Mouse (Mus musculus): ENCODE data around the gene Mlx.

Mlx gene

DNA sequence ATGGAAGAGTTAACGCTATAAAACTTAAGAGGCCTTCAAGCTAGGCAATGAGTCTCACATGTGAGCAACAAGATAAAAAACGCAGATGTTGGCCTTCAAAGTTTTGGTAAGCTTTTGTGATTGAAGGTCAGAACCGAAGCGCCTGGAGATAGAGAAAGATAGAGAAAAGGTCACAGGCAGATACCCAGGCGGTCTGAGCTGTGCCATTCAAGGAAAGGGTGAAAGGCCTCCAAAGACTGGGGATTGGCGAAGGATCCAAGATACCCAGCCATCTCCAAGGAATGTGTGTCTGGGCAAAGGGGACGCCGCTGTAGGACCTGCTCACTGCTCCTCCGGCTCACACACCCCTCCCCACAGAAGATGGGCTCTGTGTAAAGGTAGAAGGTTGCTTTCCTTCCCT is 22.1 kb upstream of the Mlx start:
- no peak for DNase-seq (ENCODE audit: low read depth, low spot score)

DNA sequence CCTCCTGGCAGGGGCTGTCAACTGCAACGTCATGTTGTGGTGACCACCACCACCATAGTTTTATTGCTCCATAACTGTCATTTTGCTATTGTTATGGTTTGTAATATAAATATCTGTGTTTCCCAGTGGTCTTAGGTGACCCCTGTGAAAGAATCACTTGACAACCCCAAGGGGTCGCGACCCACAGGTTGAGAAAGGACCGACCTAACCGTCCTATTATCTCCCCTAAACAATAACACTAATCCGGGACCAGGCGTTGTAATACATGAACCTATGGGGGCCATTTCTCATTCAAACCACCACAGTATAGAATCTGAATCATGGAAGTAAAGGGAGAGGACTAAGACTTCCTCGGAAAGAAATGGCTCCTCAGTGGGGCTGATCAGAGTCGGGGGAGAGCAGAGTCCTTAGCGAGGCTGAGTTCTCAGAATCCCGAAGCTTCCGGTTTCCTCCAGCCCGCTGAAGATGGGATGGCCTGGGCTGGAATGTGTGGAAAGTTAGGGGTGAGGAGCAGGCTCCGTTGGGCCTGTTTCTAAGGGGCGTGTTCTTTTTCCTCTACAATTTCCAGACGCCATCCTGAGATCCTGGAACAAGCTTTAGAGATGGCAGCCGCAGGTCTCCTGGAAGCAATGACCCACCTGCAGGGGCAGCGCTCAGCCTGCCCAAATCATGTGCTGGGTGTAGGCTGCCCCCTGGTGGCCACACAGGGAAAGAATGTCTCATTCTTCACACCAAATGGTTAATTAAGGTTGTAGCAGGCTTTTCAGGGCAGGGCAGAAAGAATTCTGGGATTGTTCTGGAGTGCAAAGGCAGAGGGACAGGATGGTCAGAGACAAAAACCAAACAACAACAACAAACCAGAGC is 20.3 kb upstream of the Mlx start:
- DNase-seq (ENCODE audit: low read depth, low spot score) = peak; percentile 83

DNA sequence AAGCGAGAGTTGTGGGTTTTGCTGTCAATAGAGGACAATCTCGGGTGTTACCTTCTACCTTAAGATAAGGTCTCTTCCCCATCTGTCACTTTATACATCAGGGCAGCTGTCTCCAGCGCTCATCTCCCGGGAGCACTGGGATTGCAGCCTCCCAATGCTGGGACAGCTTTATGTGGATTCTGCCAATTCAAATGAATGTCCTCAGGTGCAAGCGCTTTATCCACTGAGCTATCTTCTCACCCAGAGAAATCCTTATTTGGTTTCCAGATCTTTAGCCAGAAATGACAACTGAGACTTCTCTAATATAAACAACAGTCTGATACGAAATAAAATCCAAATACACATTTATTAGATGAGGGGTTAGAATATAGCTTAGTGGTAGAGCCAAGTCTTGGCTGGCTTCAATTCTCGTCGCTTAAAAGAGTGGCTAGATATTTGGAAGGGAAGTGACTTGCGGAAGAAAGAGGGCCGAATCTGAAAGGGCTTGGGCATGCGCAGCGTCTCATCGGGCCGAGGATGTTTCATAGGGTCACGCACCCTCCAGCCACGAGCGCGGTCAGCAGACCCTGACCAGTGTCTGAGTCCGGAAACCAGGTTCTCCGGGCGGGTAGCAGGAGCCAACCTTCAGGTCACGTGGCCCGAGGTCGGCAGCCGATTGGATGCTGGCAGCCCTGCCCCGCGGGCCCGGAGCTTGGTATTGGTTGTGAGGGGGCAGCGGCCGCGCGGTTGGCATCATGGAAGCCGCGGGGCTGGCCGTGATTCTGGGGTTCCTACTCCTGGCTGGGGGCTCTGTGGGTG is 17.5 kb upstream of the Mlx start, which contains the start of gene Naglu:
Naglu (plus strand) TSS at position 622 of the 798 bp plus-strand sequence.
- peak; percentile 94 for DNase-seq (ENCODE audit: low read depth, low spot score)

DNA sequence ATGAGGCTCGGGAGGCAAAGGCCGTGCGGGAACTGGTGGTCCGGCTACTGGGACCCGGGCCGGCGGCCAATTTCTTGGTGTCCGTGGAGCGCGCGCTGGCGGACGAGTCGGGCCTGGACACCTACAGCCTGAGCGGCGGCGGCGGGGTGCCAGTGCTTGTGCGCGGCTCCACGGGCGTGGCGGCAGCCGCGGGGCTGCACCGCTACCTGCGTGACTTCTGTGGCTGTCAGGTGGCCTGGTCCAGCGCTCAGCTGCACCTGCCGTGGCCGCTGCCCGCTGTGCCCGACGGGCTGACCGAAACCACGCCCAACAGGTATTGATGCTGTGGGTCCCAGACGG is 16.9 kb upstream of the Mlx start:
- no peak for DNase-seq (ENCODE audit: low read depth, low spot score)

DNA sequence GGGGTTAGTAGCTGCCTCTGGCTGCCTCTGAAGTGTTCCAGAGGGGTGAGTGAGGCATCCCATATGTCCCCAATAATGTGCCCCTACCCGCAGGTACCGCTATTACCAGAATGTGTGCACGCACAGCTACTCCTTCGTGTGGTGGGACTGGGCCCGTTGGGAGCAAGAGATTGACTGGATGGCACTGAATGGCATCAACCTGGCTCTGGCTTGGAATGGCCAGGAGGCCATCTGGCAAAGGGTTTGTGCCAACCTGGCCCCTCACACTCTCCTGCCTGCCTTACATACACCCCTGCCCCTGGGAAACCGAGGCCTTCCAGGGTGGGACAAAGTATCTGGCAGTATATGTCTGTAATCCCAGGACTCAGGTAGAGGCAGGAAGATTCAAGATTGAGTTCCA is 16.1 kb upstream of the Mlx start:
- no peak for DNase-seq (ENCODE audit: low read depth, low spot score)

DNA sequence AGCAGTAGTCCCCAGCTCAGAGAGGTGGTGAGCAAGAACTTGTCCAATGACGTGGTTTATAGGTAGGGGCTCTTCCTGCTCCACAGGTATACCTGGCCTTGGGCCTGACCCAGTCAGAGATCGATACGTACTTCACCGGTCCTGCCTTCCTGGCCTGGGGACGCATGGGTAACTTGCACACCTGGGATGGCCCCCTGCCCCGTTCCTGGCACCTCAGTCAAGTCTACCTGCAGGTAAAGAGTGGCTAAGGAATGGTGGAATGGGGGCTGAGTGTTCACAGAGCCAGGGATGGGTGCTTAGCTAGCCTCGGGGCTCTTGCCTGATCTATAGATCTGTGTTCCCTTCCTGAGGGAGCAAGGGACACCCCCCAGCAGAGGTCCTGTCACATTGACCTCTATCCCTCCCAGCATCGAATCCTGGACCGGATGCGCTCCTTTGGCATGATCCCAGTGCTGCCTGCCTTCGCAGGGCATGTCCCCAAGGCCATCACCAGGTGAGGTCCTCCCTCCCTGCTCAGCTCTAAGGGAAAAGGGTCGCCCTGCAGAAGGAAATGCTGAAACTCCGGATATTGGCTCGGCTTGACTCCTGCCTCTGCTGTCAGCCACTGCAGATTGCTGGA is 15.2 kb upstream of the Mlx start:
- no peak for DNase-seq (ENCODE audit: low read depth, low spot score)

DNA sequence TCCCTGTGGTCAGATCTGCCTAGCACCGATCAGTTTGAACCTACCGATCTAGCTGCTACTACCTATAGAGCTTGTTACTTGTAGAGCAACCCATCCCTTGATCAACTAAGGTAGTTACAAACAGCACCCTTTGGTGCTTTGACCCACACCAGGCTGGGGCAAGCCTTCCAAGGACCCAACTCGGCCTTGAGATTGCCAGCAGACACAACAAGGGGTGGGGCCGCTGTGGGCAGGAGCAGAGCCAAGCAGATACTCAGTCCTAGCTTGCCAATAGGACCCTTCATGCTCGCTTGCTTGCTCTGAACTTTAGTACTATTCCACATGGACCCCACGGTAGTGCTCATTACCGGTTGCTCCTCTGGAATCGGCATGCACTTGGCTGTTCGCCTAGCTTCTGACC is 9.0 kb upstream of the Mlx start, which contains the start of gene Hsd17b1:
Hsd17b1 (plus strand) TSS at position 291 of the 400 bp plus-strand sequence.
- no peak for DNase-seq (ENCODE audit: low read depth, low spot score)

DNA sequence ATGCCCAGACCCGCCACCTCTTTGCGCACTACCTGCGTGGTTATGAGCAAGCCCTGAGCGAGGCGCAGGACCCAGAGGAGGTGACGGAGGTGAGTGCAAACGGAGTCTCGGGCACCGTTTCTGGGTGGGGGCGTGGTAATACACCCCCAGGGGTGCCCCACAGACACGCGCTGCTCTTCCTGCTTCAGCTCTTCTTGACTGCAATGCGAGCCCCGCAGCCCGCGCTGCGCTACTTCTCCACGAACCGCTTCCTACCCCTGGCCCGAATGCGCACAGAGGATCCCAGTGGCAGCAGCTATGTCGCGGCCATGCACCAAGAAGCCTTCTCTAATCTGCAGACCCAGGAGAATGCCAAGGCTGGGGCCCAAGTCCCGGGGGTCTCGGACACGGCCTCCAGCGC is 7.3 kb upstream of the Mlx start:
- DNase-seq (ENCODE audit: low read depth, low spot score) = no peak

DNA sequence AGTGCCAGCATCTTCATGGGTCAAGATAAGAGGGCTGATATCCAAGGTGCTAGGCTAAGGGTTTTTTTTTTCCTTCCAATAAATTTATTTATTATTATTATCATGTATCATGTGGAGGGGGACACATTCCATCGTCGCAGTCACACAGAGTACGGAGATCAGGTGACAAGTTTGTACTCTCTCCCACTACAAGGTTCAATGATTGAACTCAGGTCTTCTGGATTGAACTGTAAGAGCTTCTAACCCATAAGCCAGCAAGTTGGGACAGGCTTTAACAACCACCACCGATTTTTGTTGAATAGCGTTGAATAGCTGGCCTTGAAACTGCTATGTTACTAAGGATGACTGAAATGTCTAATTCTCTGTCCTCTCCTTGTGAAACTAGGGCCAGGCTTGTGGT is 6.7 kb upstream of the Mlx start:
- no peak for DNase-seq (ENCODE audit: low read depth, low spot score)

DNA sequence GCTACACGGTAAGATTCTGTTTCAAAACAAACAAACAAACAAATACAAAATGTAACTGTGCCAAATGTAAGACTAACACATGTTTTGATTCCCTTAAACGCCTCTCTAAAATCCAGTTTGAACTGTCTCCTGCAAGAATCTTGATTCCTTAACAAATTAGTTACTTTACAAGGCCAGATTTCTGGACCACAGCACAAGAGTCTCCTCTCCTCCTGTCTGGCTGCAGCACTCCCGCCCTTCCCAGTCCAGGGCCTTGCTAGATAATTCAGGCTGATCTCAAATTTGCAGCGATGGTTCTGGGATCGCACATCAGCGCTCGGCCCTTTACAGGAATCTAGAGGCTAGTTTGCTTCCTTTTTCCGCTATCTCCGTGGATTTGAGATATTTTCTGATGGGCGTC is 5.4 kb upstream of the Mlx start:
- DNase-seq (ENCODE audit: low read depth, low spot score) = no peak

DNA sequence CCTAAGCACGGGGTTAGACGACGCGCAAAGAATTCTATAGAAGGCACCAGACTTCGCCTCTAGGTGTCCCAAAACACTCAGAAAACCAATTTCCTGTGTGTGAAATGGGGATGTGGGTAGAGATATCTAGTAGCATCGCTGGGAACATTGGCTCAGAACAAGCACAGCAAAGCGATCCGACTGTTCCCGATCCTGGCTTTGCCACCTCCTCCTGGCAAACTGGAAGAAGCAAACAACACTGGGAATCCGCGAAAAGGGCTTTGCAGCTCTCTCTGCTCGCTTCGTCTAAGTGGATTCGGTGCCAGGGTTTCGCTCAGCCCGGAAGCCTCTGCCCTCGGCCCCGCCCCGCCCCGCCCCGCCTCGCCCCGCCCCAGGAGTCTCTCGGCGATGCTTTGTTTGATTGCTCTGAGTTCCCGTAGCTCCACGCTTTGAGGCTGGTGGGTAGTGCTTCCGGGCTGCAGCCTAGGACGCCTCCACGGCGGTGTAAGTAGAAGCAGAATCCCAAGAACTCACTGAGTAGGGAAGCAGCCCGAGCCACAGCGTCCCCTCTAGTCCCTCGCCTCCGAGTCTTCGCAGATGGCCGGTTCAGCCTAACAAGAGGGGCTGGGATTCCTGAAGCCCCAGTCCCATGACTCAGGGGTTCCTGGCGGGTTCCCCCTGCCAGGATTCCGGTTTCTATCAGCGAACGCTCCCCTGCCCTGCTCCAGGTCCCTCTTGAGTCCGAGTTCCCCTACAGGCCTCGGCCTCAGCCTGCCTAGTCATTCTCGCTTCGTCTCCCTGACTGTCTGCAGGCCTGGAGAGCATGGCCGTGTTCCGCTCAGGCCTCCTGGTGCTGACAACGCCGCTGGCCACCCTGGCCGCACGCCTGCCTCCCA is 4.6 kb upstream of the Mlx start, which contains the start of gene Coasy:
Coasy (plus strand) TSS at position 358 of the 875 bp plus-strand sequence.
- DNase-seq (ENCODE audit: low read depth, low spot score) = peak; percentile 98

DNA sequence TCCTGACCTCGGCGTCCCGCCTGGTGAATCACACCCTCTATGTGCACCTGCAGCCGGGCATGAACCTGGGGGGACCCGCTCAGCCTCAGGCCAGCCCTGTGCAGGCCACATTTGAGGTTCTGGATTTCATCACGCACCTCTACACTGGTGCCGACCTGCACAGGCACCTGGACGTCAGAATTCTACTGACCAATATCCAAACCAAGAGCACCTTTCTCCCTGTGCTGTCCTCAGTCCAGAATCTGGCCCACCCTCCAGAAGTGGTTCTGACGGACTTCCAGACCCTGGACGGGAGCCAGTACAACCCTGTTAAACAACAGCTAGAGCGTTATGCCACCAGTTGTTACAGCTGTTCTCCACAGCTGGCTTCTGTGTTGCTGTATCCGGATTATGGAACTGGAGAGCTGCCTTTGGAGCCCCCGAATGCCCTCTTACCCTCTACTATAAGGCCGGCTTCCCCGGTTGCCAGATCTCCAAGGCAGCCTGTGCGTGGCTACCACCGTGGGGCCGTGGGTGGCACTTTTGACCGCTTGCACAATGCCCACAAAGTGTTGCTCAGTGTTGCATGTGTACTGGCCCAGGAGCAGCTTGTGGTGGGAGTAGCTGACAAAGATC is 3.9 kb upstream of the Mlx start:
- peak; percentile 52 for DNase-seq (ENCODE audit: low read depth, low spot score)

DNA sequence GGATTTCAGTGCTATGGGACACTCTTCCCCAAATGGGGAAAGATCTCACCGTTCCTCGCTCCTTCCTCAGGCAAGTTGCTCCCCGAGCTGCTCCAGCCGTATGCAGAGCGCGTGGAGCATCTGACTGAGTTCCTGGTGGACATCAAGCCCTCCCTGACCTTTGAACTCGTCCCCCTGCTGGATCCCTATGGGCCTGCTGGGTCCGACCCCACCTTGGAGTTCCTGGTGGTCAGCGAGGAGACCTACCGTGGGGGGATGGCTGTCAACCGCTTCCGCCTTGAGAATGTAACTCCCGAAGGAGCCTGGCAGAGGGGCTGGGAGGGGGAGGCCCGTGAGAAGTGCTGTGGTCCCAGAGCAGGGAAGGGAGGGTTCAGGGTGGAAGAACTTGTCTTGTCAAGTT is 2.8 kb upstream of the Mlx start:
- no peak for DNase-seq (ENCODE audit: low read depth, low spot score)

DNA sequence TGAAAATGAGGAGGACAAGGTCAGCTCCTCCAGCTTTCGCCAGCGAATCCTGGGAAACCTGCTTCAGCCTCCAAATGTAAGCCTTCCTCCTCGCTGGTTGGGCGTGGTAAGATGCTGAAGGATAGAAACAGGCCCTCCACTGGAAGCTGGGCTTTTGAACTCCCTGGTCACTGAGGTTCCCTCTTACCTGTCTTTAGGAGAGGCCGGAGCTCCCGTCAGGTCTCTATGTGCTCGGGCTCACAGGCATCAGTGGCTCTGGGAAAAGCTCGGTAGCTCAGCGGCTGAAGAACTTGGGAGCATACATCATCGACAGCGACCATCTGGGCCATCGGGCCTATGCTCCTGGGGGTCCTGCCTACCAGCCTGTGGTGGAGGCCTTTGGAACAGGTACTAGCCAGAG is 2.3 kb upstream of the Mlx start:
- no peak for DNase-seq (ENCODE audit: low read depth, low spot score)

DNA sequence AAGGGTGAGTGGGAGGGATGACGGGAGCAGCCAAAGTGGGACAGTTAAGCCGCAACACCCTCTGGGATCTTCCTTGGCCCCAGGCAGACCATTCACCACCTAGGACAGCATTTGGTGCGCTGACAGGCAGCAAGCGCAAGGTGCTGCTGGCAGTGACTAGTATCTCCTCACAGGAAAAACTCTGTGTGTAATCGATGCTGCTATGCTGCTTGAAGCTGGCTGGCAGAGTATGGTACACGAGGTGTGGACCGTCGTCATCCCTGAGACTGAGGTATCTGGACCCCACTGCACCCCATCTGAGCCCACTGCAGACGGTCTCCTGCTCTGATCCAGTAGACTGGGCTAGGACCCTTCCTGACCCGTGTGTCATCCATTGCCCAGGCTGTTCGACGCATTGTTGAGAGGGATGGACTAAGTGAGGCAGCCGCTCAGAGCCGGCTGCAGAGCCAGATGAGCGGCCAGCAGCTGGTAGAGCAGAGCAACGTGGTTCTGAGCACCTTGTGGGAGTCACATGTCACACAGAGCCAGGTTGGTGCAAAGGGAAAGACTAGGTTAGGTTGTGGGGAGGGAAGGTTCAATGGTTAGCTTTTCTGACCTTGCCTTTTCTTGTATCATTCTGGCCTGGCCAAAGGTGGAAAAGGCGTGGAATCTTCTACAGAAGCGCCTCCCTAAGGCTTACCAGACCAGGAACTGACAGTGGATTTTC is 1.3 kb upstream of the Mlx start:
- no peak for DNase-seq (ENCODE audit: low read depth, low spot score)

DNA sequence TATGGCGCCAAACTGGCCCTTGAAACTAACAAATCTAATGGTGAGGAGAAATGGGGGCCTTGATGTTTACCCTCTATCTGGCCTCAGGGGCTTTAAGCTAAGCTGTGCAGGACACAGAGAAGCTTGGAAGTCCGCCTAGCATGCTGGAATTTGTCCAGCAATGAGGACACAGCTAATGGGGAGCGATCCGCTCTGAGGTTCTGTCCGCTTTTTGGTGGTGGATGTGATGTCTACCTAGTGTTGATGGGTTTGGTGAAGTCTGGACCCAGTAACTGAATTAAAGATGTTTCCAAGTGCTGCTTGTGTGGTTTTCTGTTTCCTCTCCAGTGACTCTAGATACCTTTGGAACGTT is 778 bp upstream of the Mlx start:
- DNase-seq (ENCODE audit: low read depth, low spot score) = peak; percentile 16

DNA sequence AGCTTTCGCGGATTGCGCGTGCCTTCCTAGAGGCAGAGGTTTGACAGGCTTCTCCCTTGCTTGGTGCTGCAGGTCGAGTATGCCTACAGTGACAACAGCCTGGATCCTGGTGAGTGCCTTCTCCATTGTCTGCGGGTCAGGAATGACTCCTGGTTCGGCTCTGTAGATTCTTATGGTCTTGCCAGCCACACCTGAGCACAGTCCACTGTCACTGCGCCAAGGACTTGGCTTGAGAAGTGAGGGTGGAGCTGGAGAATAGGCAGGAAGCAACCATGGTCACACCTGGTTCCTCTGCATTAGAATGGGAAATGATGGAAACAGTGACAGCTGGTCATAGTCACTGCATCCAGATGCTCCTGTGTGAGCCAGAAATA is 592 bp downstream of the Mlx start:
- peak; percentile 36 for DNase-seq (ENCODE audit: low read depth, low spot score)

DNA sequence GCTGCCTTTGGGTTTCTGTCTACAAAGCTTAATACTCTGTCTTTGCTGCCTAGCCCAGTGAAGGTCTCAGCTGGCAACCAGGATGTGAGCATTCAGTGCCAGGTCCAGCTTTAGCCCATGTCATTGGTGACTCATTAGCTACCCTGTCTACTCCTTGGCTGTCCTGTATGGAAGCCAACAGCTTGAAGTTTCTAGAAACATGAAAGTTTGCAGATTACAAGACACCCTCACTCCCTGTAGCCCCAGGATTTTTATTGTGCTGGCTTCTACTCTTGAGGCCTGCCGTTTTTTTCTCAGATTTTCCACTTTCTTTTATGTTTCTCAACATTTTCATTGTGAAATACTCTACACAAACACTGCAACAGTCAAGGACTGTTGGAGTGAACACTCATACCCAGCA is 2.9 kb downstream of the Mlx start:
- DNase-seq (ENCODE audit: low read depth, low spot score) = peak; percentile 65

DNA sequence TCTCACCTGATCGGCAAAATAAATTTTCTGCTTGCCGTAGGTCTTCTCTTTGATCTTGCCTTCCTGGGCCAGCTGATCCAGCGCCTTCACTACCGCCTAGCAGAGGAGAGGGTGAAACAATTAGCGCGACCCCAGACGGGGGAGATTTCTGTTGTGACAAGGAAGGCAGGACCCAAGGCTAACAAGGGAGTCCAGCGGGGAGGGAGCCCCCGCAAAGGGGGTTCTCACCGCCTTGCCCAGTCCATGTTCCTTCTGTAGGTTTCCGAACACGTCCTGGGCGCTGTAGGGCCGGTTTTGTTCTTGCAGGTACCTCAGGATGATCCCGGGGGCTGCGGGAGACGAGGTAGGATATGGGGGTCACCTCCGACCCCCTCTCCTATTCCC is 7.8 kb downstream of the Mlx start:
- no peak for DNase-seq (ENCODE audit: low read depth, low spot score)

DNA sequence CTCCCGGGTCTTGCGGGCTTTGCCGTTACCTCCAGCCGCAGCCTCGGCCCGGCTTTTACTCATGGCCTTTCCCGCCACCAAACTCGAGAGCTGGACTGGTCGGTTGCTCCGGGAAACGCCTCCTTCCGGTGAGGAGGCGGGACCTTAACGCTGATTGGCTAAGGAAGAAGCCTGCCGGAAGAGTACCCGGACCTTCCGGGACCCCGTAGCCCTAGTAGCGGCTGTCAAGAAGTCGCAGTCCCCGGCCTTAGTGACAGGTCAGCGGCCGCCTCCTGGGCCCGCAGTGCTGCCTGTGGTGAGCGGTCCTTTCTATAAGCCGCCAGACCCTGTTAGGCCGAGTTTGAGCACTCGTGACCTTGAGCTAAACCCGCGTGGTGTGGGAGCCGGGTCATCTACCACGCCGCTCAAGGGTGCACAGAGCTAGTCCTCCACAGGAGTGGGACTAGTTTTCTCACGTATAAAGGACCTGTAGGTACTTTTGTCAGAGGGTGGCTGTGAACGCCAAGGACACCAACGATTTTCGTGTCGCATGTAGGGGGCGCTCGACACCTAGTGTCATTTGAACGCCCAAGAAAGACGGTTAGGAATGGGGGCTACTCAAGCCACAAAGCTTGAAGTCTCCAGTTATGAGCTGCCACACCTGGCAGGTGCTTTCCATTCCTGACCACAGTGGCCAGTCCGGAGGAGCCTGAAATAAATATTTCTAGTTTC is 8.4 kb downstream of the Mlx start, which contains the start of gene Psmc3ip:
Psmc3ip (minus strand) TSS at position 123 of the 711 bp plus-strand sequence.
- peak; percentile 97 for DNase-seq (ENCODE audit: low read depth, low spot score)

Measured in 3T3-L1 (cell line).